Mouse (Mus musculus): Measurements from ENCODE around the gene Dgki. TPM values are rescaled to one million over a fixed set of nuclear protein-coding genes. Genes with fewer than 3 reads are reported as not detected.

The Dgki gene
- total and polyA plus RNA-seq, 2 experiments from 2014 or later = 0.11 to 0.33 TPM

DNA sequence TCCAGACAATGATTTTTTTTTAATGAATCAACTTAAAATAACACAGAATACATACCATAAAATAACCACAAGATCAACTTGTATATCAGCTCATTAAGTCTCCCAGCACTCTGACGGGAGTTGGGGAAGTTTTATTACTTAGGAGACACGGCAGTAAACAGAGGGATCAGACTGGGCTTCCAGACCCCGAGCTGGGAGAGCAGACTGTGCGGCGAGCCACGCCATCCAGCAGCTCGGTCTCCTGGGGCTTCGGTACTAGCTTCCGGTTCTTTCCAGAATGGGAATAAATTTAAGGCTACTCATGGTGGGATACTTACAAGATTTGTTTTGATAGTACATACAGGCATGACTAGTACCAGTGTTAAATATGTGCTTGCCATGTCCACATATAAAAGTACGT is 32.9 kb upstream of the Dgki start:
- H3K36me3 ChIP-seq (replicated peaks; ENCODE audit: control insufficient read depth, insufficient read depth, low read length) = peaks cover 63% of the 10 kb centered on the region
- DNase-seq (ENCODE audit: low spot score) = no peak
- H3K4me3 ChIP-seq (ENCODE audit: low read depth, low read length) = no peak overlapping the region
- 83% methylated on average over 10 of the region's 10 CpGs for WGBS
- H3K9me3 ChIP-seq (replicated peaks; ENCODE audit: control insufficient read depth, low read length) = no peaks in the 10 kb centered on the region
- no peak overlapping the region for H3K4me2 ChIP-seq (ENCODE audit: low read depth, low read length)
- H3K27me3 ChIP-seq (ENCODE audit: control insufficient read depth, insufficient read depth, low read length) = no peaks in the 10 kb centered on the region
- TF ChIP-seq CTCF (IDR thresholded peaks at IDR 0.05; ENCODE audit: low read depth) (no peak), EP300 (IDR thresholded peaks at IDR 0.05; ENCODE audit: low read depth) (no peak)
- no peak overlapping the region for H3K27ac ChIP-seq (ENCODE audit: low read depth)
- H3K4me1 ChIP-seq (ENCODE audit: control insufficient read depth, insufficient read depth) = peaks cover 34% of the 10 kb centered on the region
- no peak for ATAC-seq (ENCODE audit: insufficient read depth, low read depth)
- H3K9ac ChIP-seq (replicated peaks; ENCODE audit: low read depth, low read length) = no peak overlapping the region

DNA sequence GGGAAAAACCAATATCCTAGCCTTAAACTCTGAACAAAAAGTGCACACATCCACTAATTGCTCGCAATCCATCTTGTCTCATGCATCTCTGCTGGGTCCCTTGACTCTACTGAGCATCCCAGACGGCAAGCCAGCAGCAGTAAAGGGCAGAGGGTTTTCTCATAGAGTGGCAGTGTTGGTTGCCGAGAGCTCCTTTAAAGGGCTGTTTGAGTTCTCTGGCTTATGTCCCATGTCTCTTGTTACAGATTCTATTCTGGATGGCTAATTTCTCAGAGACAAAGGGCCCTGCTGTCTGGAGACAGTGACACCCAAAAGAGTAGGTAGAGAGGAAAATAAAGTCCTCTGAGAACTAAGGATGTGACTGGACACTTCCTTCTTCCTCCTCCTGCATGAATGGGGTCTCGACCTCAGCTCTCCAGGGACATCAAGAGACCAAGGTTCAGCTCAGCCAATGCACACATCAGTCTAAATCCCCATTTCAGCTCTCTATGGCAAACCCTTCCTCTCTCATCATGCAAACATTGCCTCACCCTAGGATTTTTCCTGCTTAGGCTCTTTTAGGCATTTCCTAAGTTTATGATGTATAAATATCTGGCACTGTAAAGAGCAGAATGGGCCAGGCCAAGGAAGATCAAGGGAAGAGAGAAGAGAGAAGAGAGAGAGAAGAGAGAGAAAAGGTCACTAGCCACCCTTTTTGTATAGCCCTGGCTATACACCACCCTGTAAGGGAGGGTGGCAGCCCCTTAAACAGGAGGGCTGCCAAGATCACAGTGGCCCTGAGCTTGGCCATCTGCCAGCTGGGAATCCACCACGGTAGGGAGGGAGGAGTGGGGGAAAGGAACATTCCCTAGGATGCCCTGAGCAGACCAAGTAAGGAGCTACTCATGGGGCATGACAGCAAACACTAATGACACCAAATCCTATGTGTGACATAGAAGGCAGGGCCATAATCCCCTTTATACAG is 30.2 kb upstream of the Dgki start:
- no peak overlapping the region for H3K9ac ChIP-seq (replicated peaks; ENCODE audit: low read depth, low read length)
- peaks cover 39% of the 10 kb centered on the region for H3K36me3 ChIP-seq (replicated peaks; ENCODE audit: control insufficient read depth, insufficient read depth, low read length)
- TF ChIP-seq CTCF (IDR thresholded peaks at IDR 0.05; ENCODE audit: low read depth) (no peak), EP300 (IDR thresholded peaks at IDR 0.05; ENCODE audit: low read depth) (no peak)
- H3K4me2 ChIP-seq (ENCODE audit: low read depth, low read length) = no peak overlapping the region
- DNase-seq (ENCODE audit: low spot score) (peak; percentile 70), ATAC-seq (ENCODE audit: insufficient read depth, low read depth) (peak; percentile 90)
- H3K4me1 ChIP-seq (ENCODE audit: control insufficient read depth, insufficient read depth) = peaks cover 28% of the 10 kb centered on the region
- WGBS = 36% methylated on average over 5 of the region's 5 CpGs
- no peaks in the 10 kb centered on the region for H3K27me3 ChIP-seq (ENCODE audit: control insufficient read depth, insufficient read depth, low read length)
- H3K27ac ChIP-seq (ENCODE audit: low read depth) = peak overlapping the region; percentile 88
- H3K9me3 ChIP-seq (replicated peaks; ENCODE audit: control insufficient read depth, low read length) = no peaks in the 10 kb centered on the region
- no peak overlapping the region for H3K4me3 ChIP-seq (ENCODE audit: low read depth, low read length)

DNA sequence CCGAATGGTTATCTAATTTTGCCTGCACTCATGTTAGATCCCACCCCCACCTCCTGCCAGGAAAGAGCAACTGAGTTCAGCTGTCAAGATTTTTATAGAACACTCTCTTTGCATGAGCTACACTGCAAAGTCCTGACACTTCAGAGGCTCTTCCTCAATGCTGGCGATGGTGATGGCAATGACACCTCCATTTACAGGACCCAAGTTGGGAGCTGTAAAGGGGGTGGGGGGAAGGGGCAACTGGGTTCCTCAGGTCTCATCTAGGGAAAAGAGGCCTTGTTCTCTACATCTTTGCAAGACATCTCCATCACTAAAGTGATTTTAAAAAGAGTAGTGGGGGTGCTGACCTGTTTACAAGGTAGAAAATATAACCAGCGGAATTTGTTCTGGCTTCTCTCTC is 29.4 kb upstream of the Dgki start:
- Histone ChIP-seq H3K27ac (ENCODE audit: low read depth) (peak overlapping the region; percentile 88; the same call in 1 of the 2 replicates), H3K4me3 (ENCODE audit: low read depth, low read length) (no peak overlapping the region), H3K4me1 (ENCODE audit: control insufficient read depth, insufficient read depth) (peaks cover 28% of the 10 kb centered on the region), H3K9ac (replicated peaks; ENCODE audit: low read depth, low read length) (no peak overlapping the region), H3K36me3 (replicated peaks; ENCODE audit: control insufficient read depth, insufficient read depth, low read length) (peaks cover 31% of the 10 kb centered on the region), H3K27me3 (ENCODE audit: control insufficient read depth, insufficient read depth, low read length) (no peaks in the 10 kb centered on the region), H3K4me2 (ENCODE audit: low read depth, low read length) (no peak overlapping the region), H3K9me3 (replicated peaks; ENCODE audit: control insufficient read depth, low read length) (no peaks in the 10 kb centered on the region)
- WGBS = 59% methylated on average over 3 of the region's 3 CpGs
- TF ChIP-seq EP300 (IDR thresholded peaks at IDR 0.05; ENCODE audit: low read depth) (no peak), CTCF (IDR thresholded peaks at IDR 0.05; ENCODE audit: low read depth) (no peak)
- ATAC-seq (ENCODE audit: insufficient read depth, low read depth) (no peak), DNase-seq (ENCODE audit: low spot score) (peak; percentile 19)

DNA sequence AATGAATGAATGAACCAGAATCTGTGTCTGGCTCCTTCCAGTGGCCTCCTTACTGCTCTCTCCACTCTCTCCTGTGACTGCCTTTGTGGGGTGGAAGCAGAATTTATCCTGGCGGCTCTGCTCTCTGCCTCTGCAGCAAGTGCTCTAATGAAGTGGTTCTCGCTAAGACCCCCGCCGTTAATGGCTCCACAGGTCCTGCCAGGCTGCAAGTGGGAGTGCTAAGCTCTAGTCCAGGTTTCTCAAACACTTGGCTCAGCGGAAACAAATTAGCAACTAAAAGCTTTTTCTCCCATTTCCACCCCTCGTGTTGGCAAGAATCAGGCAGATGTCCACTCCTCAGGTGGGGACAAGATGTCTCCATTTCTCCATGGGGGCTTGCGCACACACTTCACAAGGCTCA is 28.7 kb upstream of the Dgki start:
- peak overlapping the region; percentile 55 for H3K27ac ChIP-seq (ENCODE audit: low read depth)
- peaks cover 24% of the 10 kb centered on the region for H3K36me3 ChIP-seq (replicated peaks; ENCODE audit: control insufficient read depth, insufficient read depth, low read length)
- H3K4me3 ChIP-seq (ENCODE audit: low read depth, low read length) = no peak overlapping the region
- ATAC-seq (ENCODE audit: insufficient read depth, low read depth) (no peak), DNase-seq (ENCODE audit: low spot score) (no peak)
- 62% methylated on average over 7 of the region's 7 CpGs for WGBS
- peaks cover 28% of the 10 kb centered on the region for H3K4me1 ChIP-seq (ENCODE audit: control insufficient read depth, insufficient read depth)
- no peak overlapping the region for H3K9ac ChIP-seq (replicated peaks; ENCODE audit: low read depth, low read length)
- TF ChIP-seq CTCF (IDR thresholded peaks at IDR 0.05; ENCODE audit: low read depth) = no peak
- no peak for TF ChIP-seq EP300 (IDR thresholded peaks at IDR 0.05; ENCODE audit: low read depth)
- no peaks in the 10 kb centered on the region for H3K27me3 ChIP-seq (ENCODE audit: control insufficient read depth, insufficient read depth, low read length)
- H3K9me3 ChIP-seq (replicated peaks; ENCODE audit: control insufficient read depth, low read length) = no peaks in the 10 kb centered on the region
- no peak overlapping the region for H3K4me2 ChIP-seq (ENCODE audit: low read depth, low read length)

DNA sequence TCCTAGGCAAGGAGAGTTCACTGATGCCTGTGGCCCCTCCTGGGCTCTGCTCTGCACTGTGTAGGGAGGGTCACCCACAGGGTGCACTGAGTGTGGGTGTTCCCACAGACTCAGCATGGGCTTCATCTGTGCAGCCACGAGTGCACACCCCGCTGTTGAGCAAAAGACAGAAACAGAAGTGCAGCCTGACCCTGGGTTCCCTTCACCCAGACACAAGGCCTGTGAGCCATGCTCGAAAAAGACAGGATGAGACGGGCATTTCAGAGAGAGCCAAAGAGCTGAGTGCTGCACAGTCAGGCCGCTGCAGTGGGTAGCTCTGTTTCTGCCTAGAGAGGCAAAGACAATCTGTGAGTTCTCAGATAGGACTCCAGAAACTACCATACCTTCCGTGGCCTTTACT is 27.5 kb upstream of the Dgki start:
- Histone ChIP-seq H3K27me3 (ENCODE audit: control insufficient read depth, insufficient read depth, low read length) (no peaks in the 10 kb centered on the region), H3K9ac (replicated peaks; ENCODE audit: low read depth, low read length) (no peak overlapping the region), H3K4me1 (ENCODE audit: control insufficient read depth, insufficient read depth) (peaks cover 28% of the 10 kb centered on the region), H3K9me3 (replicated peaks; ENCODE audit: control insufficient read depth, low read length) (no peaks in the 10 kb centered on the region), H3K4me3 (ENCODE audit: low read depth, low read length) (no peak overlapping the region), H3K27ac (ENCODE audit: low read depth) (no peak overlapping the region), H3K36me3 (replicated peaks; ENCODE audit: control insufficient read depth, insufficient read depth, low read length) (peaks cover 13% of the 10 kb centered on the region), H3K4me2 (ENCODE audit: low read depth, low read length) (no peak overlapping the region)
- ATAC-seq (ENCODE audit: insufficient read depth, low read depth) (no peak), DNase-seq (ENCODE audit: low spot score) (no peak)
- WGBS = 59% methylated on average over 6 of the region's 6 CpGs
- no peak for TF ChIP-seq EP300 (IDR thresholded peaks at IDR 0.05; ENCODE audit: low read depth)
- TF ChIP-seq CTCF (IDR thresholded peaks at IDR 0.05; ENCODE audit: low read depth) = no peak
